Mouse (Mus musculus) kidney, embryonic 16.5 days (tissue): Measurements from ENCODE around the gene Iqcf1. TPM values are rescaled to one million over a fixed set of nuclear protein-coding genes. Genes with fewer than 3 reads are reported as not detected.
A peak's percentile ranks its signal among the peaks of the same experiment; 100 is the strongest.

Source experiments
- ATAC-seq: fragments of 200-750 bp; cut with Nextera tagmentation; 2 replicates; pipeline ENCODE4 v1.8.0; 2017; ENCODE audit warnings: moderate TSS enrichment; ENCODE audit not compliant: low FRiP score, low TSS enrichment
- H3K27ac ChIP-seq: fragments of 300-500 bp; sonication (generic); 2 replicates; pipeline ENCODE4 v1.5.1; 2014; ENCODE audit warnings: low read length
- H3K27me3 ChIP-seq: fragments of 300-500 bp; sonication (generic); 2 replicates; pipeline ENCODE4 v1.6.1; 2014; ENCODE audit warnings: low read length, control low read depth, mixed read lengths; ENCODE audit not compliant: insufficient read depth
- H3K36me3 ChIP-seq: fragments of 300-500 bp; sonication (generic); 2 replicates; pipeline ENCODE4 v1.6.1; 2014; ENCODE audit warnings: low read length, control low read depth, mixed read lengths; ENCODE audit not compliant: insufficient read depth
- H3K4me1 ChIP-seq: fragments of 300-500 bp; sonication (generic); 2 replicates; pipeline ENCODE4 v1.6.1; 2014; ENCODE audit warnings: low read length, control low read depth, mixed read lengths; ENCODE audit not compliant: insufficient read depth
- H3K4me2 ChIP-seq: fragments of 300-500 bp; sonication (generic); replicated peaks from 2 replicates; pipeline ENCODE4 v1.6.1; 2014; ENCODE audit warnings: low read depth, low read length
- H3K4me3 ChIP-seq: fragments of 300-500 bp; sonication (generic); 2 replicates; pipeline ENCODE4 v1.5.1; 2014; ENCODE audit warnings: mild to moderate bottlenecking, low read length
- H3K9ac ChIP-seq: fragments of 300-500 bp; sonication (generic); replicated peaks from 2 replicates; pipeline ENCODE4 v1.6.1; 2014; ENCODE audit warnings: low read length
- H3K9me3 ChIP-seq: fragments of 300-500 bp; sonication (generic); 2 replicates; pipeline ENCODE4 v1.6.1; 2016; ENCODE audit warnings: low read length, control low read depth
- WGBS: fragments of 180-500 bp; shearing (Covaris S2); extraction: QIAGEN DNeasy Blood & Tissue Kit; methylation state at CpG from one replicate; pipeline ENCODE4 v1.1.7; 2014; 5-methylcytosine and 5-hydroxymethylcytosine counted together
- polyA plus RNA-seq: library from polyadenylated mRNA; unstranded; fragments of >200 nt; fragmentation: Nextera tagmentation; extraction: Ambion mirVana; gene quantifications from 2 replicates; pipeline ENCODE4 v1.2.1, GENCODE M21; 2015

Gene Iqcf1
- polyA plus RNA-seq, 1 experiment from 2014 or later = not detected

DNA sequence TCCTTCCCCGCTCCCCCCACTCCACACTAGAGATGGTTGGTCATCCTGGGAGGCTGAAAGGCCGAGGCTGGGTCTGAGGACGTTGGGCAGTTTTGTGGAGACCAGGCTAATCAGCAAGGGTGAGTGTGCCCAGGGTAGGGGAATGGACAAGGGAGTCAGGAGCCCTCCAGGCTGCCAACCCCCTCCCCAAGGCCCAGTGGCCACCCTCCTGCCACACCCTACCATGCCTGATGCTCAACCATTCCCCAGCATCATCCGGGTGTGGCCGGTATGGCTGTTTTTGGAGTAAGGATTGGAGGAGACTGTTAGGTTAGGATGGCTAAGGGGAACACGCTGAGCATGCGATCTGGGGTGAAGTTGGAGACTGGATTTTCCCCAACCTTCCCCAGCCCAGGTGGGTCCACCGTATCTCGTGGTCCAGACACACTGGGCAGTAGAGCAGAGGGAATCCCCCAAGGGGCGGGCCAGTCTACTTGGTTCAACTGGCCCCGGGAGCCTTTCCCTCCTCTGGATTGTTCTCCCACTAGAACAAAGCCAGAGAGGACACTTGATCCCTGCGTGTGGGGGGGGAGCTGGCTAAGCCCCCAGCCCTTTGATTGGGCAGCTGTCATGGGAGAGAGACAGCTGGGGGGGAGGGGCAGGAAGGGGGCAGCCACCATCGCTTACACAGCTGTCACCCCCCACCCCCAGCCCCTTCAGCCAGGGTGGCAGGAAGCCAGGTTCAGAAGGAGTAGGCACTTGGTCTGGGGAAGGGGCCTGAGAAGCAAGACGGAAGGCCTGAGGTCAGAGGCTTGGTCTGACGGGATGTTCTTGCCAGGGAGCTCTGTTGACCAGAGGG is 43.2 kb upstream of the Iqcf1 start:
- Histone ChIP-seq H3K9me3 (no peaks in the 10 kb centered on the region), H3K36me3 (peaks cover 8% of the 10 kb centered on the region), H3K27me3 (no peaks in the 10 kb centered on the region), H3K9ac (peak overlapping the region; percentile 80), H3K4me2 (peak overlapping the region; percentile 94), H3K4me3 (peak overlapping the region; percentile 81), H3K27ac (peak overlapping the region; percentile 89), H3K4me1 (peaks cover 77% of the 10 kb centered on the region)
- peak; percentile 4; the same call in 1 of the 2 replicates for ATAC-seq
- 29% methylated on average over 15 of the region's 15 CpGs for WGBS

DNA sequence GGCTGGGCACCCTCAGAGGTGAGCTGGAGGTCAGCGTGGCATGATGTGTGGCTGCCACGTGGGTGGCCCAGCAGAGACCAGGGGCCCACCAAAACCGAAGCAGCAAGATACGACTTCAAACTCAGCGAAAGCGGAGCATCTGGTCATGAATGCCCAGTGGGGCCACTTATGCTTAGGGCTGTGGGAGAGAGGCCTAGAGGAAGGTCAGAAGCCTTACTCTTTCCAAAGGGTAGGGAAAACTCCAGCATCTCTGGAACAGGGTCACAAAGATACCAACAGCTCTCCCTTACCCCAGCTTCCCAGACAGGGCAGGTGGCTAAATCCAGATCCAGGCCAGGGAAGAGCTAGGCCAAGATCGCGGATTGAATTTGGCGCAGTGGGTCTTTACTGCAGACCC is 42.6 kb upstream of the Iqcf1 start:
- Histone ChIP-seq H3K9me3 (no peaks in the 10 kb centered on the region), H3K36me3 (peaks cover 10% of the 10 kb centered on the region), H3K27me3 (no peaks in the 10 kb centered on the region), H3K4me2 (peak overlapping the region; percentile 94), H3K27ac (peak overlapping the region; percentile 89; the same call in 1 of the 2 replicates), H3K4me1 (peaks cover 70% of the 10 kb centered on the region), H3K9ac (peak overlapping the region; percentile 80; the same call in 1 of the 2 replicates), H3K4me3 (no peak overlapping the region)
- 43% methylated on average over 9 of the region's 9 CpGs for WGBS
- no peak for ATAC-seq

- Histone ChIP-seq H3K9me3 (no peaks in the 10 kb centered on the region), H3K4me2 (no peak overlapping the region), H3K4me1 (peaks cover 63% of the 10 kb centered on the region), H3K27me3 (no peaks in the 10 kb centered on the region), H3K27ac (no peak overlapping the region), H3K4me3 (no peak overlapping the region), H3K9ac (no peak overlapping the region), H3K36me3 (peaks cover 16% of the 10 kb centered on the region)
- 63% methylated on average over 5 of the region's 5 CpGs for WGBS
- no peak for ATAC-seq
Observed at GRCm38 (mm10) chr9:106457920-106458319, 41.8 kb upstream of the Iqcf1 start.

DNA sequence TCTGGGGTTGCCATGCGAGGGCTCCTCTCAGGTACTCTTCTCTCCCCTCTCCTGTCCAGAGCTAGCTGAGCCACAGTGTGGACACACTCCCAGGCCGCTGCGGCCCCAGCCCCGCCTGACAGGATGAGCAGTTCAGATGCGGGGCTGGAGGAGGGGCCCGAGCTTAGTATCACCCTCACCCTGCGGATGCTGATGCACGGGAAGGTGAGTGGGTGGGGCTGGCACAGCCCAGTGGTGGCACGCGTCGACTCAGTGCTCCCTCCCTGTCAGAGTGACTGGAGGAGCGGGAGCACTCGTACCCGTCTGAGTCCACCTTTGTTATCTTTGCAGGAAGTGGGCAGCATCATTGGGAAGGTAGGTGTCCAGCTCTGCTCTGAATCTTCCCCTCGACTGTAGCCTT is 39.8 kb upstream of the Iqcf1 start:
- no peak for ATAC-seq
- H3K27ac ChIP-seq = 0 out of 2 replicates have a peak overlapping the region, but pooled peaks have one; percentile 1
- WGBS = 46% methylated on average over 15 of the region's 15 CpGs
- peaks cover 60% of the 10 kb centered on the region for H3K4me1 ChIP-seq
- H3K9me3 ChIP-seq = no peaks in the 10 kb centered on the region
- H3K36me3 ChIP-seq = peaks cover 24% of the 10 kb centered on the region
- 0 out of 2 replicates have a peak, but pooled peaks cover 3% of the 10 kb centered on the region for H3K27me3 ChIP-seq
- H3K9ac ChIP-seq = no peak overlapping the region
- H3K4me3 ChIP-seq = no peak overlapping the region
- H3K4me2 ChIP-seq = no peak overlapping the region

GRCm38 (mm10) chr9:106460401-106461025 is 39.3 kb upstream of the Iqcf1 start:
- Histone ChIP-seq H3K36me3 (peaks cover 24% of the 10 kb centered on the region), H3K4me3 (no peak overlapping the region)

GRCm38 (mm10) chr9:106461026-106461415 is 38.7 kb upstream of the Iqcf1 start:
- Histone ChIP-seq H3K9me3 (no peaks in the 10 kb centered on the region), H3K4me3 (no peak overlapping the region), H3K36me3 (peaks cover 24% of the 10 kb centered on the region), H3K4me1 (peaks cover 54% of the 10 kb centered on the region), H3K27me3 (0 out of 2 replicates have a peak, but pooled peaks cover 3% of the 10 kb centered on the region), H3K9ac (no peak overlapping the region), H3K4me2 (no peak overlapping the region), H3K27ac (no peak overlapping the region)
- WGBS = 71% methylated on average over 9 of the region's 9 CpGs
- ATAC-seq = no peak

More at GRCm38 (mm10) chr9:106460401-106461025, 39.3 kb upstream of the Iqcf1 start:
- Histone ChIP-seq H3K4me2 (no peak overlapping the region), H3K9me3 (no peaks in the 10 kb centered on the region), H3K27ac (0 out of 2 replicates have a peak overlapping the region, but pooled peaks have one; percentile 1), H3K27me3 (0 out of 2 replicates have a peak, but pooled peaks cover 3% of the 10 kb centered on the region), H3K9ac (no peak overlapping the region), H3K4me1 (peaks cover 56% of the 10 kb centered on the region)
- no peak; the same call in 1 of the 2 replicates for ATAC-seq
- WGBS = 46% methylated on average over 18 of the region's 18 CpGs

DNA sequence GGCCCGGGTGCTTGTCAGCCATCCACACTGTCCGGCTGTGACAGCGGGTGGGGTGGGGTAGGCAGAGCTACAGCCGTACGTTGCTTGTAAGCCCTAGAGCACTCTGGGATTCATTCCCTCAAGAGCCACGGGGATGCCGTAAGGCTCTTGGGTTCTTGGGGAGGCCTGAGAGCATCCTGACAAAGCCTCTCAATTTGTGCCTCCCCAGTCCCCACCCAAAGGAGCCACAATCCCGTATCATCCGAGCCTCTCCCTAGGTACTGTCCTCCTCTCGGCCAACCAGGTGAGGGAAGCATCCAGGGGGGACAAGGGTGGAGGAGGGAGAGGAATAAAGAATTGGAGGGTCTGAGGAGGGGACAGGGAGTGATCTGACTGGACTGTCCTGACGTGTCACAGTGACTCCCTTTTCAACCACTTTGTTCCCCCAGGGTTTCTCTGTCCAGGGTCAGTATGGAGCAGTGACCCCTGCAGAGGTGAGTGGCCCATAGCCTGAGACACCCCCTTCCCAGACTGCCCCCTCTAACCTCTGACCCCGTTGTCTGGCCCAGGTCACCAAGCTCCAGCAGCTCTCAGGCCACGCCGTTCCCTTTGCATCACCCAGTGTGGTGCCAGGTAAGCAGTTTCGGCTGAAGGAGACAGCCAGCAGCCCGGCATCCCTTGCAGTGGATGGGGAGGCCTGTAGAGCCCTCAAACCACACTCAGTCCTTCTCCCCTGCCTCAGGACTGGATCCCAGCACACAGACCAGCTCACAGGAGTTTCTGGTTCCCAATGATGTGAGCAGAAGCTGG is 37.9 kb upstream of the Iqcf1 start:
- WGBS = 77% methylated on average over 16 of the region's 16 CpGs
- no peak for ATAC-seq
- Histone ChIP-seq H3K4me2 (no peak overlapping the region), H3K4me3 (no peak overlapping the region), H3K4me1 (peaks cover 46% of the 10 kb centered on the region), H3K36me3 (peaks cover 24% of the 10 kb centered on the region), H3K9ac (no peak overlapping the region), H3K27me3 (0 out of 2 replicates have a peak, but pooled peaks cover 3% of the 10 kb centered on the region), H3K9me3 (no peaks in the 10 kb centered on the region), H3K27ac (no peak overlapping the region)

DNA sequence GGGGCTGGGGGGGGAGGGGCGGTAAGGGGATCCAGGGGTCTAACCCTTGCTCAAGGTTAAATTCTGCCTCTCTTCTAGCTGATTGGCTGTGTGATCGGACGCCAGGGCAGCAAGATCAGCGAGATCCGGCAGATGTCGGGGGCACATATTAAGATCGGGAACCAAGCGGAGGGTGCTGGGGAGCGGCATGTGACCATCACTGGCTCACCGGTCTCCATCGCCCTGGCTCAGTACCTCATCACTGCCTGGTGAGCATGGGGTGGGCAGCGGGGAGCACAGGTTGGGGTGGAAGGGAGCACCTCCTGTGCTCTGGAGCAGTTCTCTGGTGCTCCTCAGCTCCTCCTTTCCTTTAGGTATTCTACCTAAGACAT is 37.4 kb upstream of the Iqcf1 start:
- 90% methylated on average over 12 of the region's 12 CpGs for WGBS
- no peak overlapping the region for H3K4me3 ChIP-seq
- peaks cover 24% of the 10 kb centered on the region for H3K36me3 ChIP-seq
- no peak for ATAC-seq
- no peaks in the 10 kb centered on the region for H3K9me3 ChIP-seq
- peaks cover 41% of the 10 kb centered on the region for H3K4me1 ChIP-seq
- 0 out of 2 replicates have a peak, but pooled peaks cover 3% of the 10 kb centered on the region for H3K27me3 ChIP-seq
- H3K4me2 ChIP-seq = no peak overlapping the region
- no peak overlapping the region for H3K27ac ChIP-seq
- no peak overlapping the region for H3K9ac ChIP-seq
